Mouse (Mus musculus) liver, embryonic 14.5 days (tissue): ENCODE measurements around the gene Lmbrd1. TPM values are rescaled to one million over a fixed set of nuclear protein-coding genes. Genes with fewer than 3 reads are reported as not detected.
"Not testable (repeated sequence)": the region's sequence is repeated elsewhere in the genome, so short reads cannot be mapped to it uniquely, and the experiment has no call there.

Experiments
- ATAC-seq: fragments of 200-750 bp; cut with Nextera tagmentation; 2 replicates; pipeline ENCODE4 v1.8.0; 2017; ENCODE audit warnings: moderate number of reproducible peaks, mild to moderate bottlenecking, moderate library complexity; ENCODE audit not compliant: insufficient read depth
- DNase-seq, 3 experiments: peaks; one replicate each; pipeline ENCODE4 v3.0.0-alpha.2; 2012 to 2013; ENCODE audit warnings: low read depth in 3 of 3, low spot score in 3 of 3
- H3K27ac ChIP-seq: fragments of 300-500 bp; sonication (generic); 2 replicates; pipeline ENCODE4 v1.5.1; 2014; ENCODE audit warnings: moderate library complexity, mild to moderate bottlenecking, control low read depth, inconsistent platforms
- H3K27me3 ChIP-seq: fragments of 300-500 bp; sonication (generic); 2 replicates; pipeline ENCODE4 v1.6.1; 2014; ENCODE audit warnings: mild to moderate bottlenecking, low read length, moderate library complexity; ENCODE audit not compliant: control insufficient read depth, insufficient read depth
- H3K36me3 ChIP-seq: fragments of 300-500 bp; sonication (generic); replicated peaks from 2 replicates; pipeline ENCODE4 v1.6.1; 2014; ENCODE audit warnings: low read depth; ENCODE audit not compliant: control insufficient read depth, insufficient read depth
- H3K4me1 ChIP-seq, 2 experiments: fragments of 200-500 bp in 1 of 2; fragments of 300-500 bp in 1 of 2; sonication (generic) in 1 of 2; replicated peaks; 2 replicates each; pipeline ENCODE4 v1.6.1; 2012 to 2014; ENCODE audit warnings: antibody characterized with exemption in 1 of 2, inconsistent platforms in 1 of 2, low read length in 1 of 2; ENCODE audit not compliant: control insufficient read depth in 2 of 2, insufficient read depth in 2 of 2
- H3K4me2 ChIP-seq: fragments of 300-500 bp; sonication (generic); 2 replicates; pipeline ENCODE4 v1.6.1; 2014; ENCODE audit warnings: low read depth, mild to moderate bottlenecking, control low read depth, moderate library complexity
- H3K4me3 ChIP-seq, 2 experiments: fragments of 200-500 bp in 1 of 2; fragments of 300-500 bp in 1 of 2; sonication (generic) in 1 of 2; 2 replicates each; pipeline ENCODE4 v1.5.1; 2012 to 2014; ENCODE audit warnings: low read depth in 2 of 2, low read length in 2 of 2, mild to moderate bottlenecking in 2 of 2, control low read depth in 1 of 2, inconsistent platforms in 1 of 2, moderate library complexity in 1 of 2; ENCODE audit not compliant: insufficient read depth in 1 of 2
- H3K9ac ChIP-seq: fragments of 300-500 bp; sonication (generic); replicated peaks from 2 replicates; pipeline ENCODE4 v1.6.1; 2014; ENCODE audit warnings: mild to moderate bottlenecking, control low read depth, moderate library complexity
- H3K9me3 ChIP-seq: fragments of 300-500 bp; sonication (generic); 2 replicates; pipeline ENCODE4 v1.6.1; 2016; ENCODE audit warnings: low read length, mixed read lengths; ENCODE audit not compliant: control insufficient read depth
- CTCF ChIP-seq: IDR thresholded peaks from 2 replicates; pipeline ENCODE4 v1.5.1; 2016; ENCODE audit warnings: antibody characterized with exemption, low read depth, control low read depth
- EP300 ChIP-seq: IDR thresholded peaks from 2 replicates; pipeline ENCODE4 v1.6.1; 2016; ENCODE audit warnings: antibody characterized with exemption, low read depth
- WGBS: fragments of 180-500 bp; shearing (Covaris S2); extraction: QIAGEN DNeasy Blood & Tissue Kit; methylation state at CpG from one replicate; pipeline ENCODE4 v1.1.7; 2014; ENCODE audit not compliant: insufficient replicate concordance; 5-methylcytosine and 5-hydroxymethylcytosine counted together
- polyA plus RNA-seq, 2 experiments: library from polyadenylated mRNA; depleted of rRNA in 1 of 2; stranded (reverse) in 1 of 2; unstranded in 1 of 2; fragments of >200 nt; fragmentation: Nextera tagmentation in 1 of 2; extraction: Ambion mirVana in 1 of 2; gene quantifications; 2 replicates each; pipeline versions ENCODE4 v1.2.1 to v1.2.3; 2012 to 2014

Gene Lmbrd1
- 3.8 and 5.9 TPM in 2 replicates for polyA plus RNA-seq (2012; rRNA removed)
- 12.6 and 13.9 TPM in 2 replicates for polyA plus RNA-seq (2014; fragmentation: Nextera tagmentation; extraction: Ambion mirVana)

GRCm38 (mm10) chr1:24678205-24678917 is at the start of gene Lmbrd1:
TSS of gene Lmbrd1 (plus strand) at chr1:24678630.
- peak; percentile 96 for ATAC-seq
- Histone ChIP-seq H3K4me2 (peak within 1 kb of the TSS; percentile 75), H3K4me3 (peak within 1 kb of the TSS; percentile 75 to 76), H3K27me3 (no peaks in the 10 kb centered on the region), H3K9ac (peak within 1 kb of the TSS; percentile 69), H3K9me3 (no peaks in the 10 kb centered on the region), H3K4me1 (peaks cover 0 to 5% of the 10 kb centered on the region in 2 experiments; a peak in 1 of 4 replicates), H3K36me3 (no peaks in the 10 kb centered on the region), H3K27ac (no peak within 1 kb of the TSS)
- 2% methylated on average over 51 of the region's 54 CpGs for WGBS
- peak; percentile 65 to 77 (median 75) for DNase-seq
- TF ChIP-seq EP300 = no peak
- peak; percentile 73 for TF ChIP-seq CTCF

- DNase-seq = no peak
- no peak overlapping the region for H3K9ac ChIP-seq
- H3K27ac ChIP-seq = no peak overlapping the region
- H3K9me3 ChIP-seq = no peaks in the 10 kb centered on the region
- TF ChIP-seq EP300 (no peak), CTCF (peak; percentile 29; the same call in 1 of the 2 replicates)
- WGBS = 26% methylated on average over 14 of the region's 14 CpGs
- no peak overlapping the region for H3K4me3 ChIP-seq
- no peak overlapping the region for H3K4me2 ChIP-seq
- H3K27me3 ChIP-seq = no peaks in the 10 kb centered on the region
- H3K36me3 ChIP-seq = no peaks in the 10 kb centered on the region
- H3K4me1 ChIP-seq = no peaks in the 10 kb centered on the region
- no peak for ATAC-seq
Measured at GRCm38 (mm10) chr1:24633553-24634132, 44.8 kb upstream of the Lmbrd1 start.

GRCm38 (mm10) chr1:24650100-24650499 is 28.3 kb upstream of the Lmbrd1 start:
- H3K9me3 ChIP-seq = no peaks in the 10 kb centered on the region
- no peak overlapping the region for H3K4me3 ChIP-seq
- H3K27ac ChIP-seq = no peak overlapping the region
- ATAC-seq = no peak
- no peaks in the 10 kb centered on the region for H3K36me3 ChIP-seq
- H3K4me2 ChIP-seq = no peak overlapping the region
- no peak overlapping the region for H3K9ac ChIP-seq
- no peak for DNase-seq
- H3K4me1 ChIP-seq = no peaks in the 10 kb centered on the region
- no peaks in the 10 kb centered on the region for H3K27me3 ChIP-seq
- 31% methylated on average over 2 of the region's 2 CpGs for WGBS
- TF ChIP-seq CTCF = no peak
- no peak for TF ChIP-seq EP300

GRCm38 (mm10) chr1:24659914-24660313 is 18.5 kb upstream of the Lmbrd1 start:
- Histone ChIP-seq H3K4me2 (no peak overlapping the region), H3K27me3 (no peaks in the 10 kb centered on the region), H3K4me1 (no peaks in the 10 kb centered on the region), H3K27ac (no peak overlapping the region), H3K9me3 (no peaks in the 10 kb centered on the region), H3K9ac (no peak overlapping the region), H3K36me3 (no peaks in the 10 kb centered on the region), H3K4me3 (no peak overlapping the region)
- DNase-seq = no peak
- TF ChIP-seq CTCF (no peak), EP300 (no peak)
- 10% methylated on average over 1 of the region's 1 CpGs for WGBS
- ATAC-seq = no peak

GRCm38 (mm10) chr1:24660662-24661061 is 17.8 kb upstream of the Lmbrd1 start:
- not testable (repeated sequence) for DNase-seq

More at GRCm38 (mm10) chr1:24660662-24661061, 17.8 kb upstream of the Lmbrd1 start:
- not testable (repeated sequence) for H3K27ac ChIP-seq, H3K9me3 ChIP-seq, H3K27me3 ChIP-seq, H3K4me1 ChIP-seq, H3K4me2 ChIP-seq, ATAC-seq, H3K9ac ChIP-seq, H3K36me3 ChIP-seq, H3K4me3 ChIP-seq
